Mouse (Mus musculus): Measurements from ENCODE around the gene Rd3l. TPM values are rescaled to one million over a fixed set of nuclear protein-coding genes. Genes with fewer than 3 reads are reported as not detected.

Rd3l gene
- polyA plus RNA-seq, 1 experiment from 2014 or later: not detected

DNA sequence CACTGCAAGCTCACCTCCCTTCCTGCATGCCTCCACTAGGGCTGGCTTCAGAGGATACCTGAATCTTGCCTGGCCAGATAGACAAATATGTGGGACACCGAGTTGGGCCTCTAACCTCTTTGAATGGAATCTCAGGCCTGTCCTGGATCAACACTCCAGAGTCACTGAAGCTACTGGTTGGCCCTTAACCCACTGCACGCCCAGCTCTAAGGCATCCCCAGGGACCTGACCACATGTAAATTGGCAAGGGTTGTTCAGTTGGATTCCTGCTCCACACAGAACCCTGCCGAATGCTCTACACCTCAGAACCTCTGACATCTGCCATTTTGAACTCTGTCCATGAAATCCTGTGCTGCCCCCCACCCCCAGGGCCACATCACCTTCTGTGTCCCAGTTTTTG, 48.6 kb downstream of the Rd3l start:
- Histone ChIP-seq H3K9ac (replicated peaks; ENCODE audit: low read length) (no peak overlapping the region), H3K4me2 (replicated peaks; ENCODE audit: low read depth, low read length) (no peak overlapping the region), H3K27me3 (ENCODE audit: insufficient read depth, low read length) (no peaks in the 10 kb centered on the region), H3K4me3 (ENCODE audit: low read length) (no peak overlapping the region), H3K36me3 (ENCODE audit: insufficient read depth, low read length) (no peaks in the 10 kb centered on the region), H3K4me1 (ENCODE audit: insufficient read depth, low read length) (peaks cover 48% of the 10 kb centered on the region), H3K27ac (ENCODE audit: low read length) (peak overlapping the region; percentile 55), H3K9me3 (ENCODE audit: low read length) (no peaks in the 10 kb centered on the region)
- ATAC-seq (ENCODE audit: low FRiP score, low TSS enrichment): no peak
- 51% methylated on average over 3 of the region's 3 CpGs for WGBS

DNA sequence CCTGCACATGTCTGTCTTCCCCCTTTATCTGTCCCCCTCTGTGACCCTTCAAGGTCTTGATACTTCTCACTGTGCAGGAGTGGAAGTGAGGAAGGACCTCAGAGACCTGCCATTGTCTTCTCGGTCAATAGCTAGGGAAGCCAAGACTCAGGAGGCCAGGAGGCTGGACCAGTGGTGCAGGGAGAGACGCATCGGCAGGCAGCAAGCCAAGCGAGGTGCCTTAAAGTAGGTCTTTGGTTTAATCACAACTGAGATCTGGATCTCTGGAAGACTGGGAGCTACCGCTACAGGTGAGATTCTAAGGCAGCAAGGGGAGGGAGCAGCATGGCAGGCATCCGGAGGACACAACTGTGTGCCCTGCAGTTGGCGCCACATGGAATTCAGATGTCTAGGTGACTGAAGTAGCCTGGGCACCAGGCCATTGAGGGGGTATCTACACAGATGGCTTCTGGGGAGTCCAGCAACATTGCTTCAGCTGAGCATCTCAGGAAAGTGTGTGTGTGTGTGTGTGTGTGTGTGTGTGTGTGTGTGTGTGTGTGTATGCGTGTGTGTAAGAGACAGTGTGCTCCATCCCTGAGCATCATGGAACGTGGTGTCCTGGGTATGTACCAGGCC, 49.6 kb downstream of the Rd3l start:
- no peaks in the 10 kb centered on the region for H3K9me3 ChIP-seq (ENCODE audit: low read length)
- H3K9ac ChIP-seq (replicated peaks; ENCODE audit: low read length): no peak overlapping the region
- no peaks in the 10 kb centered on the region for H3K36me3 ChIP-seq (ENCODE audit: insufficient read depth, low read length)
- H3K4me3 ChIP-seq (ENCODE audit: low read length): no peak overlapping the region
- no peak overlapping the region for H3K27ac ChIP-seq (ENCODE audit: low read length)
- no peak overlapping the region for H3K4me2 ChIP-seq (replicated peaks; ENCODE audit: low read depth, low read length)
- 72% methylated on average over 9 of the region's 9 CpGs for WGBS
- peaks cover 38% of the 10 kb centered on the region for H3K4me1 ChIP-seq (ENCODE audit: insufficient read depth, low read length)
- H3K27me3 ChIP-seq (ENCODE audit: insufficient read depth, low read length): no peaks in the 10 kb centered on the region
- ATAC-seq (ENCODE audit: low FRiP score, low TSS enrichment): no peak

Other genes starting within 250 kb of the Rd3l start
- gene Klc1, start 222.5 kb downstream of the Rd3l start, polyA plus RNA-seq (2015; fragmentation: Nextera tagmentation; extraction: Ambion mirVana): 98.5 and 101 TPM in 2 replicates
- 12.4 and 16.1 TPM in 2 replicates for gene Xrcc3, start 167.4 kb downstream of the Rd3l start, polyA plus RNA-seq (2015; fragmentation: Nextera tagmentation; extraction: Ambion mirVana)
- 133 and 159 TPM in 2 replicates for gene Zfyve21, start 167.1 kb downstream of the Rd3l start, polyA plus RNA-seq (2015; fragmentation: Nextera tagmentation; extraction: Ambion mirVana)
- 7.4 and 14.7 TPM in 2 replicates for gene Ppp1r13b, start 73.2 kb downstream of the Rd3l start, polyA plus RNA-seq (2015; fragmentation: Nextera tagmentation; extraction: Ambion mirVana)
- gene Atp5mpl, start 14.3 kb downstream of the Rd3l start, polyA plus RNA-seq (2015; fragmentation: Nextera tagmentation; extraction: Ambion mirVana): 713 and 717 TPM in 2 replicates
- gene Tdrd9, start 9.8 kb downstream of the Rd3l start, polyA plus RNA-seq (2015; fragmentation: Nextera tagmentation; extraction: Ambion mirVana): 0.45 and 0.75 TPM in 2 replicates
- gene Aspg, start 125.4 kb upstream of the Rd3l start, polyA plus RNA-seq (2015; fragmentation: Nextera tagmentation; extraction: Ambion mirVana): 3.7 TPM in 2 replicates
- 3.8 and 4.4 TPM in 2 replicates for gene Kif26a, start 164.9 kb upstream of the Rd3l start, polyA plus RNA-seq (2015; fragmentation: Nextera tagmentation; extraction: Ambion mirVana)